Mouse (Mus musculus) stomach, embryonic 15.5 days (tissue): ENCODE measurements around the gene Zcchc24. TPM values are rescaled to one million over a fixed set of nuclear protein-coding genes. Genes with fewer than 3 reads are reported as not detected.
A peak's percentile ranks its signal among the peaks of the same experiment; 100 is the strongest.

Experiments
- ATAC-seq: fragments of 200-750 bp; cut with Nextera tagmentation; 2 replicates; pipeline ENCODE4 v1.8.0; 2017; ENCODE audit warnings: low read depth, moderate number of reproducible peaks, moderate TSS enrichment; ENCODE audit not compliant: insufficient read depth, low FRiP score
- H3K27ac ChIP-seq: fragments of 300-500 bp; sonication (generic); 2 replicates; pipeline ENCODE4 v1.5.1; 2015; ENCODE audit warnings: mild to moderate bottlenecking, inconsistent platforms
- H3K27me3 ChIP-seq: fragments of 300-500 bp; sonication (generic); replicated peaks from 2 replicates; pipeline ENCODE4 v1.6.1; 2015; ENCODE audit warnings: inconsistent platforms
- H3K36me3 ChIP-seq: fragments of 300-500 bp; sonication (generic); 2 replicates; pipeline ENCODE4 v1.6.1; 2015; ENCODE audit warnings: inconsistent platforms
- H3K4me1 ChIP-seq: fragments of 300-500 bp; sonication (generic); 2 replicates; pipeline ENCODE4 v1.6.1; 2015; ENCODE audit warnings: inconsistent platforms
- H3K4me2 ChIP-seq: fragments of 300-500 bp; sonication (generic); 2 replicates; pipeline ENCODE4 v1.6.1; 2015; ENCODE audit warnings: mild to moderate bottlenecking, inconsistent platforms
- H3K4me3 ChIP-seq: fragments of 300-500 bp; sonication (generic); replicated peaks from 2 replicates; pipeline ENCODE4 v1.5.1; 2015; ENCODE audit warnings: inconsistent platforms
- H3K9ac ChIP-seq: fragments of 300-500 bp; sonication (generic); 2 replicates; pipeline ENCODE4 v1.6.1; 2015; ENCODE audit warnings: inconsistent platforms
- H3K9me3 ChIP-seq: fragments of 300-500 bp; sonication (generic); 2 replicates; pipeline ENCODE4 v1.6.1; 2016; ENCODE audit warnings: inconsistent platforms
- WGBS: fragments of 180-500 bp; shearing (Covaris S2); methylation state at CpG from one replicate; pipeline ENCODE4 v1.1.7; 2015; 5-methylcytosine and 5-hydroxymethylcytosine counted together
- polyA plus RNA-seq: library from polyadenylated mRNA; unstranded; fragments of >200 nt; fragmentation: Nextera tagmentation; extraction: Ambion mirVana; gene quantifications from 2 replicates; pipeline ENCODE4 v1.2.1, GENCODE M21; 2015

Gene Zcchc24
- polyA plus RNA-seq, 1 experiment from 2014 or later: 26.9 TPM

DNA sequence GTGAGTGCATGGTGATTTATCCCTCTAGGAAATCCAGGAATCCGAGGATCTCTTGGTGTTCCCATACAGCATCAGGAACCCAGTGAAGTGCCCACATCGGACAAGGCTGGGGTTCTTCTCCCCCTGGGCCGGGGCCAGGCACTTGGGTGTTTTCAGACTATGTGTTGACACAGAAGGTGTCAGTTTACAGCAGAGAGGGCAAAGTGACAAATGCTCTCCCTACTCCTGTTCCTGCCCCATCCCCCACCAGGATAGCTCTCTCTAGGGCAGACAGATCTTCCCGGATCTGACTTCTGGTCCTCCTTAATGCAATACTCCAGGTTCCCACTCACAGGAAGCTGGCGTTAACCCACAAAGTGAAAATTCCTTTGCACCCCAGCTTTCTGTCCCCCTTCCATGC, 5.3 kb upstream of the Zcchc24 start:
- H3K36me3 ChIP-seq: no peaks in the 10 kb centered on the region
- H3K27me3 ChIP-seq: no peaks in the 10 kb centered on the region
- 24% methylated on average over 5 of the region's 5 CpGs for WGBS
- H3K9me3 ChIP-seq: no peaks in the 10 kb centered on the region
- no peak overlapping the region for H3K4me2 ChIP-seq
- no peak overlapping the region for H3K27ac ChIP-seq
- ATAC-seq: 0 out of 2 replicates have a peak, but pooled peaks have one; percentile 28
- H3K4me3 ChIP-seq: no peak overlapping the region
- no peak overlapping the region for H3K9ac ChIP-seq
- peaks cover 24% of the 10 kb centered on the region for H3K4me1 ChIP-seq

GRCm38 (mm10) chr14:25773039-25773438, 4.2 kb upstream of the Zcchc24 start:
- H3K4me2 ChIP-seq: no peak overlapping the region
- no peak for ATAC-seq
- H3K36me3 ChIP-seq: no peaks in the 10 kb centered on the region
- no peak overlapping the region for H3K9ac ChIP-seq
- H3K4me3 ChIP-seq: no peak overlapping the region
- no peak overlapping the region for H3K27ac ChIP-seq
- peaks cover 24% of the 10 kb centered on the region for H3K4me1 ChIP-seq
- no peaks in the 10 kb centered on the region for H3K27me3 ChIP-seq
- 50% methylated on average over 4 of the region's 4 CpGs for WGBS
- H3K9me3 ChIP-seq: no peaks in the 10 kb centered on the region

- no peaks in the 10 kb centered on the region for H3K9me3 ChIP-seq
- no peaks in the 10 kb centered on the region for H3K36me3 ChIP-seq
- no peak for ATAC-seq
- no peak overlapping the region for H3K4me3 ChIP-seq
- peak overlapping the region; percentile 71 for H3K27ac ChIP-seq
- H3K4me2 ChIP-seq: no peak overlapping the region
- H3K27me3 ChIP-seq: no peaks in the 10 kb centered on the region
- peaks cover 40% of the 10 kb centered on the region for H3K4me1 ChIP-seq
- no peak overlapping the region for H3K9ac ChIP-seq
- WGBS: 20% methylated on average over 8 of the region's 8 CpGs
These were observed 927 bp upstream of the Zcchc24 start for GRCm38 (mm10) chr14:25769626-25770306.

GRCm38 (mm10) chr14:25768261-25768893, 462 bp downstream of the Zcchc24 start:
- H3K9me3 ChIP-seq: no peaks in the 10 kb centered on the region
- no peaks in the 10 kb centered on the region for H3K36me3 ChIP-seq
- no peaks in the 10 kb centered on the region for H3K27me3 ChIP-seq
- peak overlapping the region; percentile 91 for H3K27ac ChIP-seq
- peaks cover 30% of the 10 kb centered on the region for H3K4me1 ChIP-seq
- H3K9ac ChIP-seq: peak overlapping the region; percentile 78
- WGBS: under 1% methylated on average over 49 of the region's 50 CpGs
- ATAC-seq: peak; percentile 16
- H3K4me3 ChIP-seq: peak overlapping the region; percentile 71
- H3K4me2 ChIP-seq: peak overlapping the region; percentile 93

- peak overlapping the region; percentile 91 for H3K27ac ChIP-seq
- H3K9me3 ChIP-seq: no peaks in the 10 kb centered on the region
- peak overlapping the region; percentile 93 for H3K4me2 ChIP-seq
- H3K36me3 ChIP-seq: no peaks in the 10 kb centered on the region
- peaks cover 30% of the 10 kb centered on the region for H3K4me1 ChIP-seq
- H3K9ac ChIP-seq: peak overlapping the region; percentile 78
- no peaks in the 10 kb centered on the region for H3K27me3 ChIP-seq
- WGBS: 11% methylated on average over 6 of the region's 6 CpGs
- ATAC-seq: no peak
- peak overlapping the region; percentile 71 for H3K4me3 ChIP-seq
These were observed 1.1 kb downstream of the Zcchc24 start for GRCm38 (mm10) chr14:25767725-25768203.

GRCm38 (mm10) chr14:25766441-25766840, 2.4 kb downstream of the Zcchc24 start:
- no peaks in the 10 kb centered on the region for H3K27me3 ChIP-seq
- H3K27ac ChIP-seq: no peak overlapping the region
- H3K36me3 ChIP-seq: no peaks in the 10 kb centered on the region
- H3K9me3 ChIP-seq: no peaks in the 10 kb centered on the region
- peak overlapping the region; percentile 71 for H3K4me3 ChIP-seq
- H3K4me2 ChIP-seq: peak overlapping the region; percentile 93
- H3K4me1 ChIP-seq: peaks cover 30% of the 10 kb centered on the region
- ATAC-seq: no peak
- peak overlapping the region; percentile 29; the same call in 1 of the 2 replicates for H3K9ac ChIP-seq
- WGBS: 21% methylated on average over 4 of the region's 4 CpGs

DNA sequence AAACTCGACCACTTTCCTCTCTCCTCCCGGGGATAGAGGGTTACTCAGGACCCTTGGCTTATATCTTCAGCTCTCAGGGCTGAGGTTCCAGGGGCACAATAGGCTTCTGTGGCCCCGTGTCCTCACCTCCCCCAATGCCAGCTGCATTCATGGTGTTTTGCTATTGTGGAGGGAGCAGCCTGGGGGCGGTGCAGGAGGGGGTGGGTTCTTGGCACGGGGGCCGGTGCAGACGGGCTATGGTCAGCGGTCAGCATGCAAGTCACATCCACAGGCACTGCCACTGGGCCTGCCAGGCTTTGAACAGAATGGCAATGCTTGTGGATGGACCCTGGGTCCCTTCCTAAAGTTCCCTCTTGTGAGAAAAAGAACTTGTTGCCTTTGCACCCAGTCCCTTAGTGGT, 2.9 kb downstream of the Zcchc24 start:
- H3K36me3 ChIP-seq: no peaks in the 10 kb centered on the region
- 39% methylated on average over 8 of the region's 8 CpGs for WGBS
- peaks cover 30% of the 10 kb centered on the region for H3K4me1 ChIP-seq
- no peak for ATAC-seq
- peak overlapping the region; percentile 93 for H3K4me2 ChIP-seq
- H3K27me3 ChIP-seq: no peaks in the 10 kb centered on the region
- no peak overlapping the region for H3K27ac ChIP-seq
- no peak overlapping the region for H3K9ac ChIP-seq
- peak overlapping the region; percentile 71 for H3K4me3 ChIP-seq
- H3K9me3 ChIP-seq: no peaks in the 10 kb centered on the region

DNA sequence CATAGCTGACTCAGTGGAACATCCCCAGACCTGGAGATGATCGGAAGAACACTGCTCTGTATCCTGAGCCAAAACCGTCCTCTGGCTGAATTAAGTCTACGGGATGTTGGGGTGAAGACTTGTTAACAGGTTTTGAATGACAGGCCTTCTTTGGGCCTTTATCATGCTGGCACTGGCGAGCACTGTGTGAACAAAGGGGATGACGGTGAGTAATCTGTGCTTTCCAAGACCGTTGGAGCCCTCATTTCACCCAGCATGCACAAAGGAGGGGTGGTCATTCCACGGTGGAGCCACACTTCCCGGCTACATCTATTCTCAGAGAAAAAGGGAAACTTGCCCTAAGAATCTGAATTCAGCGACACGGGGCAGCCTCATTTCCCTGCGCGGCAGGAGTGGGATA, 3.7 kb downstream of the Zcchc24 start:
- no peak overlapping the region for H3K4me3 ChIP-seq
- ATAC-seq: no peak
- peaks cover 36% of the 10 kb centered on the region for H3K4me1 ChIP-seq
- peak overlapping the region; percentile 93; the same call in 1 of the 2 replicates for H3K4me2 ChIP-seq
- H3K27me3 ChIP-seq: no peaks in the 10 kb centered on the region
- WGBS: 60% methylated on average over 12 of the region's 12 CpGs
- no peaks in the 10 kb centered on the region for H3K36me3 ChIP-seq
- peak overlapping the region; percentile 28; the same call in 1 of the 2 replicates for H3K27ac ChIP-seq
- no peak overlapping the region for H3K9ac ChIP-seq
- H3K9me3 ChIP-seq: no peaks in the 10 kb centered on the region

DNA sequence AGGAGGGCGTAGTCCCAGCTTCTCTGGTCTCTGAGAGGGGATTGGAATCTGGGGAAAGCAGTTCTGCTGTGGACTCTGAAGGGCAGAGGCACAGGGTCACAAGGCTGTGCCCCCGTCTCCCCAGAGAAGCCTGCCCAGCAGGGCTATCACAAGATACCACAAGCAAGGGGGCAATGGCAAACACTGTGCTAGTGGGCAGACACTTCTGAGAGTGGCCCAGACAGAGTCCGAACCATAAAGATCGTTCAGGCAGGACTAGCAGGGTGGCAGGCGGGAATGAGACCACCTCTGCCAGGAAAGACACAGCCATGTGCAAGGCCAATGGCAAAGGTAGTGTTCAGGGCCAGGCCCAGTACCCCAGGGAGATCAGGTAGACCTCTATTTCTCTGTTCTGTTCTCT, 7.7 kb downstream of the Zcchc24 start:
- ATAC-seq: no peak
- WGBS: 91% methylated on average over 5 of the region's 5 CpGs
- no peaks in the 10 kb centered on the region for H3K36me3 ChIP-seq
- H3K4me1 ChIP-seq: peaks cover 54% of the 10 kb centered on the region
- H3K4me2 ChIP-seq: no peak overlapping the region
- no peak overlapping the region for H3K9ac ChIP-seq
- no peaks in the 10 kb centered on the region for H3K27me3 ChIP-seq
- H3K27ac ChIP-seq: no peak overlapping the region
- H3K4me3 ChIP-seq: no peak overlapping the region
- H3K9me3 ChIP-seq: no peaks in the 10 kb centered on the region

DNA sequence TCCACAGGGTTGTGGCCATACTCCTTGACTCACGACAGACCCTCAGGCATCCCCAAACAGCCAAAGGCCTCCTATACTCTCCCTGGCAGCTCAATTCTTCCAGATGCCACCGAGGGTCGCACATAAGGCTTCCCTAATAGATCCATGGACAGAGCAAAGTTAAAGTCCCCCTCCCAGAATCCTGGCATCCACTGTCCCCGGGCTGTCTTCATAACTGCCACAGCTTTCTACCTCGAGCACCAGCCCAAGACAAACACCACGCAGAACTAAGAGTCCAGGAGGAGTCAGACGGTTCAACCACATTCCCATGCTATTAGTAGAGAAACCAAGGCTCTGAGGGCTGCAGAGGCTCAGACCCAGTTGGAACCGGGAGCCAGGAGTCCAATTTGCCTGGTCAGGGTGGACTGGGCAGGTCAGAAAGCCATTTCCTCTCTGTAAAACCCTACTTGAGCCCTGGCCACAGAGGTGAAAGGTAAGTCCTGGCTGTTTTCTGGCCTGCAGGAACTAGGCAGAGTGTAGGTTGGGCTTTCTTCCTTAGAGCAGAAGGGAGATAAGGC, 8.8 kb downstream of the Zcchc24 start:
- Histone ChIP-seq H3K9ac (no peak overlapping the region), H3K4me1 (peaks cover 52% of the 10 kb centered on the region), H3K27ac (peak overlapping the region; percentile 67), H3K4me3 (no peak overlapping the region), H3K36me3 (no peaks in the 10 kb centered on the region), H3K4me2 (no peak overlapping the region), H3K9me3 (no peaks in the 10 kb centered on the region), H3K27me3 (no peaks in the 10 kb centered on the region)
- 53% methylated on average over 8 of the region's 8 CpGs for WGBS
- ATAC-seq: no peak

GRCm38 (mm10) chr14:25759551-25759950, 9.3 kb downstream of the Zcchc24 start:
- Histone ChIP-seq H3K4me3 (no peak overlapping the region), H3K9me3 (no peaks in the 10 kb centered on the region), H3K9ac (no peak overlapping the region), H3K27ac (peak overlapping the region; percentile 67), H3K4me2 (no peak overlapping the region), H3K36me3 (no peaks in the 10 kb centered on the region), H3K4me1 (peaks cover 55% of the 10 kb centered on the region), H3K27me3 (no peaks in the 10 kb centered on the region)
- no peak for ATAC-seq
- 34% methylated on average over 7 of the region's 7 CpGs for WGBS

DNA sequence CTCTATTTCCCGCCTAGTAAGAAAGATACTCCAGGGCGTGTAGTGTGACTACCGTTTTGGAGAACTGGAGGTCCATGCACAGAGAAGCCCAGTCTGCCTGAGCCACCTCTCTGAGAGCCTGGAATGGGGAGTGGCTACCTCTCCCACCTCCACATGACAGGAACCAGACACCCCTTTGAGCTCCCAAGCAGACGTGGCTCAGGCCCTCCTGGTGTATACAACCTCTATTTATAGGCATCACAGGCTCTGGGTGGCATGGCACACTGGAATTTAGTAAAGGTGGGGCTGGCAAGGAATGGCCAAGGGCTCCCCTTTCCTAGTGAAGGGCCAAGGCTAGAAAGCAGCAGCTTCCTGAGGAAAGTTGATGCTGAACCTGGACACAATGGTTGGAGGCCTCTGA, 10.9 kb downstream of the Zcchc24 start:
- H3K4me2 ChIP-seq: no peak overlapping the region
- no peak for ATAC-seq
- H3K4me1 ChIP-seq: peaks cover 58% of the 10 kb centered on the region
- no peak overlapping the region for H3K9ac ChIP-seq
- no peaks in the 10 kb centered on the region for H3K36me3 ChIP-seq
- H3K4me3 ChIP-seq: no peak overlapping the region
- 48% methylated on average over 4 of the region's 4 CpGs for WGBS
- H3K27me3 ChIP-seq: no peaks in the 10 kb centered on the region
- H3K27ac ChIP-seq: peak overlapping the region; percentile 28; the same call in 1 of the 2 replicates
- no peaks in the 10 kb centered on the region for H3K9me3 ChIP-seq
